Mouse (Mus musculus): ENCODE data around the gene Bclaf3. TPM values are rescaled to one million over a fixed set of nuclear protein-coding genes. Genes with fewer than 3 reads are reported as not detected.
"Not testable (repeated sequence)": the region's sequence is repeated elsewhere in the genome, so short reads cannot be mapped to it uniquely, and the experiment has no call there.

The Bclaf3 gene
- 17.5 and 17.7 TPM in 2 replicates for polyA plus RNA-seq (2015; fragmentation: Nextera tagmentation; extraction: Ambion mirVana)

GRCm38 (mm10) chrX:159526388-159526787 is at the start of gene Bclaf3:
Gene Bclaf3 (plus strand): TSS chrX:159526688.
- Histone ChIP-seq H3K4me2 (ENCODE audit: low read depth, low read length) (no peak within 1 kb of the TSS), H3K36me3 (ENCODE audit: control insufficient read depth, insufficient read depth, low read length) (no peaks in the 10 kb centered on the region), H3K27ac (ENCODE audit: low read length) (no peak within 1 kb of the TSS), H3K9me3 (replicated peaks; ENCODE audit: control insufficient read depth, low read length) (no peaks in the 10 kb centered on the region), H3K27me3 (ENCODE audit: control insufficient read depth, insufficient read depth, low read length) (no peaks in the 10 kb centered on the region), H3K4me1 (ENCODE audit: control insufficient read depth, insufficient read depth, low read length) (no peaks in the 10 kb centered on the region), H3K4me3 (replicated peaks; ENCODE audit: low read length) (no peak within 1 kb of the TSS), H3K9ac (ENCODE audit: low read length) (no peak within 1 kb of the TSS)
- no peak for ATAC-seq (ENCODE audit: insufficient read depth, low FRiP score)
- 81% methylated on average over 6 of the region's 6 CpGs for WGBS

GRCm38 (mm10) chrX:159478243-159478940 is 48.1 kb upstream of the Bclaf3 start:
- not testable (repeated sequence) for H3K27ac ChIP-seq (ENCODE audit: low read length); H3K9ac ChIP-seq (ENCODE audit: low read length); H3K36me3 ChIP-seq (ENCODE audit: control insufficient read depth, insufficient read depth, low read length); H3K4me3 ChIP-seq (replicated peaks; ENCODE audit: low read length); H3K4me2 ChIP-seq (ENCODE audit: low read depth, low read length); ATAC-seq (ENCODE audit: insufficient read depth, low FRiP score); H3K9me3 ChIP-seq (replicated peaks; ENCODE audit: control insufficient read depth, low read length); H3K27me3 ChIP-seq (ENCODE audit: control insufficient read depth, insufficient read depth, low read length); H3K4me1 ChIP-seq (ENCODE audit: control insufficient read depth, insufficient read depth, low read length)
- WGBS = 87% methylated on average over 4 of the region's 4 CpGs

GRCm38 (mm10) chrX:159484247-159484646 is 42.2 kb upstream of the Bclaf3 start:
- Histone ChIP-seq H3K9ac (ENCODE audit: low read length) (no peak overlapping the region), H3K9me3 (replicated peaks; ENCODE audit: control insufficient read depth, low read length) (no peaks in the 10 kb centered on the region), H3K36me3 (ENCODE audit: control insufficient read depth, insufficient read depth, low read length) (no peaks in the 10 kb centered on the region), H3K27me3 (ENCODE audit: control insufficient read depth, insufficient read depth, low read length) (no peaks in the 10 kb centered on the region; the same call in 1 of the 2 replicates), H3K4me3 (replicated peaks; ENCODE audit: low read length) (no peak overlapping the region), H3K27ac (ENCODE audit: low read length) (no peak overlapping the region), H3K4me1 (ENCODE audit: control insufficient read depth, insufficient read depth, low read length) (no peaks in the 10 kb centered on the region), H3K4me2 (ENCODE audit: low read depth, low read length) (no peak overlapping the region)
- WGBS = 84% methylated on average over 1 of the region's 1 CpGs
- no peak for ATAC-seq (ENCODE audit: insufficient read depth, low FRiP score)

- Histone ChIP-seq H3K27ac (ENCODE audit: low read length) (no peak overlapping the region), H3K9me3 (replicated peaks; ENCODE audit: control insufficient read depth, low read length) (no peaks in the 10 kb centered on the region), H3K4me1 (ENCODE audit: control insufficient read depth, insufficient read depth, low read length) (no peaks in the 10 kb centered on the region), H3K4me2 (ENCODE audit: low read depth, low read length) (no peak overlapping the region), H3K36me3 (ENCODE audit: control insufficient read depth, insufficient read depth, low read length) (no peaks in the 10 kb centered on the region), H3K9ac (ENCODE audit: low read length) (no peak overlapping the region), H3K4me3 (replicated peaks; ENCODE audit: low read length) (no peak overlapping the region), H3K27me3 (ENCODE audit: control insufficient read depth, insufficient read depth, low read length) (no peaks in the 10 kb centered on the region; the same call in 1 of the 2 replicates)
- WGBS = 44% methylated on average over 2 of the region's 2 CpGs
- no peak for ATAC-seq (ENCODE audit: insufficient read depth, low FRiP score)
These were observed 23.3 kb upstream of the Bclaf3 start for GRCm38 (mm10) chrX:159503181-159503580.

- no peak for ATAC-seq (ENCODE audit: insufficient read depth, low FRiP score)
- Histone ChIP-seq H3K9me3 (replicated peaks; ENCODE audit: control insufficient read depth, low read length) (no peaks in the 10 kb centered on the region), H3K36me3 (ENCODE audit: control insufficient read depth, insufficient read depth, low read length) (no peaks in the 10 kb centered on the region), H3K4me1 (ENCODE audit: control insufficient read depth, insufficient read depth, low read length) (no peaks in the 10 kb centered on the region), H3K27ac (ENCODE audit: low read length) (no peak overlapping the region), H3K9ac (ENCODE audit: low read length) (no peak overlapping the region), H3K4me3 (replicated peaks; ENCODE audit: low read length) (no peak overlapping the region), H3K27me3 (ENCODE audit: control insufficient read depth, insufficient read depth, low read length) (no peaks in the 10 kb centered on the region), H3K4me2 (ENCODE audit: low read depth, low read length) (no peak overlapping the region)
- 64% methylated on average over 19 of the region's 19 CpGs for WGBS
These were observed 18.0 kb upstream of the Bclaf3 start for GRCm38 (mm10) chrX:159508331-159509036.

- Histone ChIP-seq H3K9me3 (replicated peaks; ENCODE audit: control insufficient read depth, low read length) (no peaks in the 10 kb centered on the region), H3K4me1 (ENCODE audit: control insufficient read depth, insufficient read depth, low read length) (no peaks in the 10 kb centered on the region), H3K27me3 (ENCODE audit: control insufficient read depth, insufficient read depth, low read length) (no peaks in the 10 kb centered on the region), H3K9ac (ENCODE audit: low read length) (no peak overlapping the region), H3K36me3 (ENCODE audit: control insufficient read depth, insufficient read depth, low read length) (no peaks in the 10 kb centered on the region), H3K27ac (ENCODE audit: low read length) (no peak overlapping the region), H3K4me3 (replicated peaks; ENCODE audit: low read length) (no peak overlapping the region), H3K4me2 (ENCODE audit: low read depth, low read length) (no peak overlapping the region)
- 68% methylated on average over 4 of the region's 4 CpGs for WGBS
- no peak for ATAC-seq (ENCODE audit: insufficient read depth, low FRiP score)
These were observed 17.4 kb upstream of the Bclaf3 start for GRCm38 (mm10) chrX:159509042-159509441.

- no peak overlapping the region for H3K4me2 ChIP-seq (ENCODE audit: low read depth, low read length)
- no peaks in the 10 kb centered on the region for H3K9me3 ChIP-seq (replicated peaks; ENCODE audit: control insufficient read depth, low read length)
- H3K4me1 ChIP-seq (ENCODE audit: control insufficient read depth, insufficient read depth, low read length) = no peaks in the 10 kb centered on the region
- WGBS = 77% methylated on average over 19 of the region's 19 CpGs
- no peaks in the 10 kb centered on the region for H3K27me3 ChIP-seq (ENCODE audit: control insufficient read depth, insufficient read depth, low read length)
- no peak for ATAC-seq (ENCODE audit: insufficient read depth, low FRiP score)
- H3K4me3 ChIP-seq (replicated peaks; ENCODE audit: low read length) = no peak overlapping the region
- H3K36me3 ChIP-seq (ENCODE audit: control insufficient read depth, insufficient read depth, low read length) = no peaks in the 10 kb centered on the region
- no peak overlapping the region for H3K27ac ChIP-seq (ENCODE audit: low read length)
- H3K9ac ChIP-seq (ENCODE audit: low read length) = no peak overlapping the region
These were observed 16.4 kb upstream of the Bclaf3 start for GRCm38 (mm10) chrX:159509847-159510715.

- no peak overlapping the region for H3K27ac ChIP-seq (ENCODE audit: low read length)
- no peak overlapping the region for H3K4me3 ChIP-seq (replicated peaks; ENCODE audit: low read length)
- no peak overlapping the region for H3K4me2 ChIP-seq (ENCODE audit: low read depth, low read length)
- H3K27me3 ChIP-seq (ENCODE audit: control insufficient read depth, insufficient read depth, low read length) = no peaks in the 10 kb centered on the region
- no peaks in the 10 kb centered on the region for H3K9me3 ChIP-seq (replicated peaks; ENCODE audit: control insufficient read depth, low read length)
- no peak overlapping the region for H3K9ac ChIP-seq (ENCODE audit: low read length)
- ATAC-seq (ENCODE audit: insufficient read depth, low FRiP score) = no peak
- no peaks in the 10 kb centered on the region for H3K36me3 ChIP-seq (ENCODE audit: control insufficient read depth, insufficient read depth, low read length)
- 59% methylated on average over 9 of the region's 9 CpGs for WGBS
- H3K4me1 ChIP-seq (ENCODE audit: control insufficient read depth, insufficient read depth, low read length) = no peaks in the 10 kb centered on the region
These were observed 15.8 kb upstream of the Bclaf3 start for GRCm38 (mm10) chrX:159510716-159511051.

- Histone ChIP-seq H3K4me2 (ENCODE audit: low read depth, low read length) (no peak overlapping the region), H3K27me3 (ENCODE audit: control insufficient read depth, insufficient read depth, low read length) (no peaks in the 10 kb centered on the region), H3K4me3 (replicated peaks; ENCODE audit: low read length) (no peak overlapping the region), H3K9me3 (replicated peaks; ENCODE audit: control insufficient read depth, low read length) (no peaks in the 10 kb centered on the region), H3K4me1 (ENCODE audit: control insufficient read depth, insufficient read depth, low read length) (no peaks in the 10 kb centered on the region), H3K36me3 (ENCODE audit: control insufficient read depth, insufficient read depth, low read length) (no peaks in the 10 kb centered on the region), H3K9ac (ENCODE audit: low read length) (no peak overlapping the region), H3K27ac (ENCODE audit: low read length) (no peak overlapping the region)
- ATAC-seq (ENCODE audit: insufficient read depth, low FRiP score) = no peak
- WGBS = 86% methylated on average over 6 of the region's 6 CpGs
These were observed 10.9 kb upstream of the Bclaf3 start for GRCm38 (mm10) chrX:159515599-159515998.
